Mouse (Mus musculus) olfactory bulb, adult 2 months (tissue): ENCODE results near the gene Zfp119b.

Experiments
- CTCF ChIP-seq: fragments of 200-500 bp; IDR thresholded peaks from 2 replicates; pipeline ENCODE4 v1.5.1; 2012; ENCODE audit warnings: low read depth, mild to moderate bottlenecking, low read length, moderate library complexity; ENCODE audit not compliant: insufficient read depth
- POLR2A ChIP-seq: fragments of 200-500 bp; IDR thresholded peaks from 2 replicates; pipeline ENCODE4 v1.6.1; 2012; ENCODE audit warnings: mild to moderate bottlenecking, low read depth, low read length, moderate library complexity; ENCODE audit not compliant: insufficient read depth

DNA sequence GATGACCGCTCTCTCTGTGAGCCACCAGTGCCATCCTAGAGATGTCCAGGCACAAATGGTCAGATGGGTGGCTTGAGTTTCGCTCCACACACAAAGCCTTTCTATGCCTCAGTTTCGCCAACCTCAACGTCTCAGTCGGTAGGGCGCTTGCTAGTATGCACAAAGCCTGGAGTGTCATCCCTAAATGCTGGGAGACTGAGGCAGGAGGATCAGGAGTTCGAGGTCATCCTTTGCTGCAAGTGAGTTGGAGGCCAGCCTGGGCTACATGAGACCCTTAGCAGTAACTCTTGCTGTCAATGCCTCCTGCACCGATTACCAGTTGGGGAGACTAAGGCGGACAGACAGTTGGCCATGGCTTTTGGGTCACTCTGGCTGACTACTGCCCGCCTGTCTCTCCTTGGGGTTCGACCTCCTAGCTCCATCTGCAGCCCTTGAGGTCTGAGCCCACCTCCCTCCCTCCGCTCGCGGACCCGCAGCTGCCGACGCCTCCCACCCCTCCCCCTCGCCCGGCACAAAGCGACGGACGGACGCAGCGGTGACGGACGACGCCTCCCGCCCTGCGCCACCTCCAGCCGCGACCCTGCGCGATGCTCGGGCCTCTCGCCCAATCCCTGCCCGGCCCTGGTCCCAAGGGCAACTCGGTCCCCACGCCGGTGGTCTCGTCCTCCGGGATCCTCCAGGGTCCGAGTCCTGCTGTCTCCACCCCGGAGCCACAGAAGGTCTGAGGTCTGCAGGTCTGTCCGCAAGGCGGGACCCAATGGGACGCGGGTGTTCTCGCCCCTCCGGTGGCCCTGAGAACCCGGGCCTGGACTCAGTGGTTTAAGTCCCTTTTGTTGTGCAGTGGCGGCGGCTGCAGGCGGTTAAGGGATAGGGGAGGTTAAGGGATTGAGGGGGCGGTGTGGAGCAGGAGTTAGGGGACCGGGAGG, 20.9 kb upstream of the Zfp119b start, which contains the start of gene Shd:
- TF ChIP-seq POLR2A (no peak), CTCF (no peak)
